Mouse (Mus musculus) ES-E14 (cell line): Measurements from ENCODE around the gene Apopt1. TPM values are rescaled to one million over a fixed set of nuclear protein-coding genes. Genes with fewer than 3 reads are reported as not detected.

Experiments used
- DNase-seq: peaks from one replicate; pipeline ENCODE4 v3.0.0-alpha.2; 2013; ENCODE audit warnings: low read depth, low spot score
- H3K27ac ChIP-seq: 2 replicates; pipeline ENCODE4 v1.5.1; 2012; ENCODE audit warnings: low read depth, mild to moderate bottlenecking, low read length, moderate library complexity, mixed read lengths; ENCODE audit not compliant: poor library complexity, insufficient read depth, severe bottlenecking
- H3K36me3 ChIP-seq: 2 replicates; pipeline ENCODE4 v1.6.1; 2012; ENCODE audit warnings: mild to moderate bottlenecking, low read length, moderate library complexity, mixed read lengths; ENCODE audit not compliant: control insufficient read depth, poor library complexity, insufficient read depth, severe bottlenecking
- H3K4me1 ChIP-seq, 2 experiments: fragments of 150-350 bp in 1 of 2; sonication (generic) in 1 of 2; 2 replicates each; pipeline ENCODE4 v1.6.1; 2012; ENCODE audit warnings: low read length in 2 of 2, mild to moderate bottlenecking in 1 of 2, mixed read lengths in 1 of 2; ENCODE audit not compliant: control insufficient read depth in 2 of 2, insufficient read depth in 2 of 2, poor library complexity in 1 of 2
- H3K4me3 ChIP-seq, 2 experiments: fragments of 150-350 bp in 1 of 2; sonication (generic) in 1 of 2; 2 replicates each; pipeline ENCODE4 v1.5.1; 2012; ENCODE audit warnings: low read length in 2 of 2, low read depth in 1 of 2, mild to moderate bottlenecking in 1 of 2, mixed read lengths in 1 of 2; ENCODE audit not compliant: insufficient read depth in 1 of 2, poor library complexity in 1 of 2, severe bottlenecking in 1 of 2
- H3K9ac ChIP-seq: 2 replicates; pipeline ENCODE4 v1.6.1; 2012; ENCODE audit warnings: low read depth, mild to moderate bottlenecking, low read length, mixed read lengths; ENCODE audit not compliant: poor library complexity, insufficient read depth, severe bottlenecking
- H3K9me3 ChIP-seq: fragments of 150-350 bp; sonication (generic); 2 replicates; pipeline ENCODE4 v1.6.1; 2012; ENCODE audit warnings: low read depth, mild to moderate bottlenecking, low read length; ENCODE audit not compliant: control insufficient read depth, insufficient read depth
- CHD2 ChIP-seq: IDR thresholded peaks from 2 replicates; pipeline ENCODE4 v1.6.1; 2014; ENCODE audit warnings: mild to moderate bottlenecking, low read depth, low read length, inconsistent platforms
- HCFC1 ChIP-seq: IDR thresholded peaks from 2 replicates; pipeline ENCODE4 v1.6.1; 2012; ENCODE audit warnings: low read length, inconsistent platforms, borderline replicate concordance; ENCODE audit not compliant: insufficient read depth
- MAFK ChIP-seq: IDR thresholded peaks from 2 replicates; pipeline ENCODE4 v1.6.1; 2014; ENCODE audit warnings: mild to moderate bottlenecking, low read depth, low read length, inconsistent platforms; ENCODE audit not compliant: insufficient read depth
- ZC3H11A ChIP-seq: IDR thresholded peaks from 2 replicates; pipeline ENCODE4 v1.6.1; 2012; ENCODE audit warnings: low read depth, mild to moderate bottlenecking, inconsistent platforms, low read length, borderline replicate concordance
- ZNF384 ChIP-seq: IDR thresholded peaks from 2 replicates; pipeline ENCODE4 v1.6.1; 2012; ENCODE audit warnings: low read depth, low read length, inconsistent platforms
- in situ Hi-C, 2 experiments: fragments of 600-800 bp; cut with MboI; formaldehyde crosslinking; loops; one replicate each; pipeline ENCODE4 v1.15.1; 2025; ENCODE audit warnings: low sequenced_read_pairs in 2 of 2, inconsistent platforms in 1 of 2; ENCODE audit not compliant: unreplicated experiment in 2 of 2
- total RNA-seq: library from RNA; depleted of rRNA; stranded (reverse); fragments of 300-350 nt; gene quantifications from 2 replicates; pipeline ENCODE4 v1.2.3, GENCODE M21; 2012

The Apopt1 gene
- total RNA-seq, 1 experiment: 15.2 TPM

GRCm38 (mm10) chr12:111794102-111794501 lies 81.0 kb downstream of the Apopt1 start:
- no peak for DNase-seq

GRCm38 (mm10) chr12:111794526-111795179 lies 81.6 kb downstream of the Apopt1 start:
- Histone ChIP-seq H3K4me3 (no peak overlapping the region), H3K9me3 (no peaks in the 10 kb centered on the region), H3K27ac (no peak overlapping the region), H3K4me1 (peaks cover 0 to 12% of the 10 kb centered on the region in 2 experiments; a peak in 2 of 4 replicates), H3K36me3 (peaks cover 29% of the 10 kb centered on the region), H3K9ac (peak overlapping the region; percentile 8; the same call in 1 of the 2 replicates)
- in situ Hi-C loops: no loop called here
- DNase-seq: no peak
- no peak for TF ChIP-seq ZNF384
- TF ChIP-seq ZC3H11A: no peak
- TF ChIP-seq CHD2: no peak
- no peak for TF ChIP-seq HCFC1
- no peak for TF ChIP-seq MAFK

More at GRCm38 (mm10) chr12:111794102-111794501, 81.0 kb downstream of the Apopt1 start:
- peaks cover 0 to 15% of the 10 kb centered on the region in 2 experiments; a peak in 2 of 4 replicates for H3K4me1 ChIP-seq
- H3K4me3 ChIP-seq: no peak overlapping the region; a peak in 1 of 4 replicates
- no peak overlapping the region for H3K9ac ChIP-seq
- TF ChIP-seq ZC3H11A (no peak), MAFK (no peak), HCFC1 (no peak), ZNF384 (no peak), CHD2 (no peak)
- no peak overlapping the region for H3K27ac ChIP-seq
- peaks cover 34% of the 10 kb centered on the region for H3K36me3 ChIP-seq
- no peaks in the 10 kb centered on the region for H3K9me3 ChIP-seq
- in situ Hi-C loops: no loop called here

- H3K4me1 ChIP-seq: peaks cover 0 to 9% of the 10 kb centered on the region in 2 experiments; a peak in 2 of 4 replicates
- in situ Hi-C loops: no loop called here
- H3K9ac ChIP-seq: peak overlapping the region; percentile 14
- no peak overlapping the region for H3K27ac ChIP-seq
- no peak for TF ChIP-seq HCFC1
- no peak for TF ChIP-seq ZC3H11A
- no peak for TF ChIP-seq MAFK
- no peak for TF ChIP-seq ZNF384
- no peak for TF ChIP-seq CHD2
- no peaks in the 10 kb centered on the region for H3K9me3 ChIP-seq
- DNase-seq: no peak
- peaks cover 23% of the 10 kb centered on the region; the same call in 1 of the 2 replicates for H3K36me3 ChIP-seq
- peak overlapping the region; percentile 20 to 33; a peak in 2 of 4 replicates for H3K4me3 ChIP-seq
Measured at GRCm38 (mm10) chr12:111795180-111795895, 82.3 kb downstream of the Apopt1 start.

- Histone ChIP-seq H3K9ac (no peak overlapping the region), H3K36me3 (peaks cover 20% of the 10 kb centered on the region; the same call in 1 of the 2 replicates), H3K27ac (no peak overlapping the region), H3K4me3 (no peak overlapping the region), H3K9me3 (no peaks in the 10 kb centered on the region), H3K4me1 (peaks cover 0 to 9% of the 10 kb centered on the region in 2 experiments; a peak in 2 of 4 replicates)
- TF ChIP-seq ZNF384: no peak
- no peak for TF ChIP-seq HCFC1
- no peak for TF ChIP-seq MAFK
- TF ChIP-seq CHD2: no peak
- no peak for TF ChIP-seq ZC3H11A
- no peak for DNase-seq
- in situ Hi-C loops: no loop called here
Measured at GRCm38 (mm10) chr12:111797251-111797650, 84.2 kb downstream of the Apopt1 start.
